Mouse (Mus musculus): ENCODE data around the gene Gm20816.
"Not testable (repeated sequence)": the region's sequence is repeated elsewhere in the genome, so short reads cannot be mapped to it uniquely, and the experiment has no call there.

Gene Gm20816

GRCm38 (mm10) chrY:68537655-68538054, at the start of gene Gm20816:
Gene Gm20816, plus strand, starts transcription at chrY:68537955.
- not testable (repeated sequence) for DNase-seq (ENCODE audit: low spot score)
